Mouse (Mus musculus) gonadal fat pad, adult 2 months (tissue): ENCODE results near the gene Gpr183. TPM values are rescaled to one million over a fixed set of nuclear protein-coding genes. Genes with fewer than 3 reads are reported as not detected.

Experiments used
- DNase-seq: peaks from one replicate; pipeline ENCODE4 v3.0.0-alpha.2; 2012; ENCODE audit warnings: low read depth
- polyA plus RNA-seq: library from polyadenylated mRNA; depleted of rRNA; stranded (reverse); fragments of >200 nt; gene quantifications from 2 replicates; pipeline ENCODE4 v1.2.3, GENCODE M21; 2012

The Gpr183 gene
- polyA plus RNA-seq, 1 experiment: 2.8 TPM

DNA sequence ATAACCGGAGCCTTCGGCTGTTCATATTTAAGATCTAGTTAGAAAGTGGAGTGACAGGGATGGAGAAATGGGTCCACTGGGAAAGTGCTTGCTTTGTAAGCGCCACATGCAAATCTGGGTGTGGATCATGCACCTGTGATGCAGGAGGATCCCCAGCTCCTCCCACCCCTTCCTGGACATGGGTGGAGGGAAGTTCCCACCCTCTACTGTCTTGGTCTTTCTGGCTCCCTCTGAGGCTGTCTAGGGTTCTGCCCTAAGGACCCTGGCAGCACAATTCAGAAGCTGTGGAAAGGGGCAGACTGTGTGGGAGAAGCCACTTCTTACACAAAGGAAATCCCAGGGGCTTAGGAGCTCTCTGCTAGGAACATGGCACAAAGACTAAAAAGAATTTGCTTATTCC is 33.4 kb downstream of the Gpr183 start:
- DNase-seq: no peak

DNA sequence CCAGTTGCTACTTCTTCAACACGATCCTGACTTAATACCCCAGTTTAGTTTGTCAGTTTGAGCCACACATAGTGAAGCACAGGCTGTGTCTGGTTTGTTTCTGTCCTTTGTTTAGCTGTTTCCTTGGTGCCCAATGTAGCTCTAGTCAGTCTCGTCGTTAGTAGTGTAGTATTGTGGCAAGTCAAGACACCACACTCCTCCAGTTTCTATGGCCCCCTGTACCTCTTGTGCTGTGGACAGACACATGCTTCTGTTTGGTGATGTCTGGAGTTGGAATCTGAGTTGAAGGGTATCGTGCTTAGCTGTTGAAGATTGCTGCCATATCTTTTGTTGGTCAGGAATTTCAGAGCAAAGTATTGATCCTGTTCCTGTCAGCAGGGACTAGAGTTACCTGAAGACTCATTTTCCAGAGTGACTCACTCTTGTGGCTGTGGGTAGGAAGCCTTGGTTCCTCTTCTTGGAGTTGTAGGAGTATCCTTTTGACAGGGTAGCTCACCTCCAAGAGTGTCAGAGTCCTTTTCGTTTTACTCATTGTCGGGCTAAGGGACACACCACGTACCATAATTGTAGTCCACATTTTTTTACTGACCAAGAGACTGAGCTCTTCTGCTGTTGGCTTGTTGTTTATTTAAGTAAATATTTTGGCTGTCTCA is 34.1 kb downstream of the Gpr183 start:
- no peak for DNase-seq

DNA sequence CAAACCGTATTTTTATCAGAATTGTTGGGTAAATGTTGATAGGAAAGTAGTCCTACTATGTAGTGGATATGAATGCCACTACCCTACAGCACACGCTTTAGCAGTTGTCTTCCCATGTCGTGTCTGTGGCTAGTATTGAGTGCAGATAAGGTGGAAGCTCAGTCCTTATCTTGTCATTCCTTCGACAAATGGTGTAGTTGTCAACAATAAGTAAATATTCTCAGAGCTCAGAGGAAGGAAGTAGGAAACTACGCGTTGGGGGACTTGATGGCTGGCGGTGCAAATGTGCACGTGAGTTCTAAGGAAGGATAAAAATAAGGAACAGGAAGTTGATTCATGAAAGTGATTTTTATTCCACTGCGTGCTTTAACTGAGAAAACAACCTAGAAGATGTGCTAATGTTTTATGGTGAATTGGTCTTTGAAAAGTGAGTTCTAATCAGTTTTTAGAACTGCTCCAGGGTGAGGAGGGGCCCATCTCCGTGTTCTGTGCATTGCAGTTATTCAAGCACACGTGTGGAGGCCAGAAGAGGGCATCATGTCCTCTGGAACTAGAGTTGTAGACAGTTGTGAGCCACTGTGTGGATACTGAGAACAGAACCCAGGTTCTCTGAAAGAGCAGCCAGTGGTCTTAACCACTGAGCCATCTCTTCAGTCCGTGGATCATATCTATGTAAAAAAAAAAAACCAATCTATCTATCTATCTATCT is 35.6 kb downstream of the Gpr183 start:
- DNase-seq: no peak

DNA sequence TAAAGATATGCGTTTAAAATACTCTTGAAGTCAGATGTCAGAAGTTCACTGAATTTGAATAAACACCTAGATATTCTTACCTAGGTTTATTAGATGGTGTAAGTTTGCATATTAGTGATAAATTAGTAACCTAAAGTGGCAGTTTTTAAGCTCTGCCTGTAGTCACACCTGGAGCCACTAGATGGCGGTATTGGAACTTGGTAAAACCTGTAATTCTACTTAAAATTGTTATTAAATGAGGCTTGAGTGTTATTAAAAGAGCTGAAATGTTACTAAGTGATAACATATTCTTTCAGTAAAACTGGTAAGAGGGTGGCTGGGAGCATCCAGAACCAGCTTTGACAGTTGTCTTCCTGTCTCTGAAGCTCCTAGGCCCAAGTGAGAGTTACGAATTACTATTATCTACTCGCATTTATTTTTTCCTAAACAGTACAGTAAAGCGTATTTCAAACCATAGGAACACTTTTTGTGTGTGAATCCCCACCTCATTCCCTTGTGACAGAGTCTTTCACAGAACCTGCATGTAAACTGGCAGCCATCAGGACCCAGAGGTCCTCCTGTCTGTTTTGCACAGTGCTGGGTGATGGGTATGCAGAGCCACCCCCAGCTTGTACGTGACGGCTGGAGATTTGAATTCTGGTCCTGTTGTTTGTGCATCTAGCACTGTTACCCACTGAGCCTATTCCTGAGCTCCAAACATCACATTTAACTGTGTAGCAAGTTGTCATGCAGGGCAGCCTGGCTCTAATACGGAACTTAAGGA is 36.4 kb downstream of the Gpr183 start:
- DNase-seq: no peak

DNA sequence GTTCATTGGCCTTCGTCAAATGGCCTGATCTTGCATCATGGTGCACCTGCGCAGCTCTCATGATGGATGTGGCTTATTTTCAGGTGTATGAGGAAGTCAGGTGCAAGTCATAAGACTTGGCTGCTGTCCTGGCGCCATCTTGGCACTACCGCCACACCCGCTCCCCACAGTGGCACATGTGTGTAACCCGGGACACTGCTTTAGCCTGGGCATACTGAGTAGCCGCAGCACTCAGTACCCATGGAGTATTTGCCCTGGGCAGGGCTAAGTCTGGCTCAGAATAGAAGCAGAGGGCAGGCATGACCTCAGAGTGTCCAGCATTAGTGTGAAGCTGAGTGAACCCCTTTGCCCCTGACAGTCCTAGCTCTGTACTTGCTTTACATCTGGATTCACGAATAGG is 37.5 kb downstream of the Gpr183 start:
- no peak for DNase-seq

DNA sequence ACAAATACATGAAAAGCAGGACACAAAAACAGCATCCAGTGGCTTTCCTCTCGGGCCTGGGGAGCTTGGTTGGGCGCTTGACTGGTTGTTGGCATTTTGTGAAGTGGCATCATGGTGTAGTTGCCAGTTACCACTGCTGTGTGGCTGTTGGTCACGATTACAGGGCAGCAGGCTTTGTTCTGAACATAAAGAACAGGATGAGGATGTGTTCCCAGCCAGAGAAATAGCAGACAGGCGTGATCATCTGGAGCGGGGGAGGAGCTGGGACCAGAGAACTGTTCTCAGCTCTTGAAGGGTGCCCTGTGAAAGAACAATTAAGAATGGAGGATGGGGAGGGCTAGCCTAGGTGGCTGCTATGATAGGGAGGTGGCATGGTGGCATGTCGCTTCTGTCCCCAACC is 38.1 kb downstream of the Gpr183 start:
- DNase-seq: no peak

DNA sequence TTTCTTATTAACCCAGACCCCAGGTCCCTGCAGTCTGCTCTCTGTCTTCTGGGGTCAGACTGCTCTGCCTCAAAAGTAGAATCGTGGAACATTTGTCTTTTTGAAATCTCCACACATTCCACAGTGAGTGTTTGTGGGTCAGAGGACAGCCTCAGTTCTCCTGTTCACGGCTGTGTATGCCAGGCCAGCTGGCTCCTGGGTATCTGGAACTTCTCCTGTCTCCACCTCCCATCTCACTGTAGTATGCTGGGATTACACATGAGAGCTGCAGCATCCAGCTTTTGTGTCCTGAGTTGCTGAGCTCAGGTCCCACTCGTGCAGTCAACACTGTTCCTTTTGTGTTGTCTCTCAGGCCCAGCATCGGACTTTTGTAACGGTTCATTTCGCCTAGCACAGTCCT is 40.1 kb downstream of the Gpr183 start:
- DNase-seq: no peak

DNA sequence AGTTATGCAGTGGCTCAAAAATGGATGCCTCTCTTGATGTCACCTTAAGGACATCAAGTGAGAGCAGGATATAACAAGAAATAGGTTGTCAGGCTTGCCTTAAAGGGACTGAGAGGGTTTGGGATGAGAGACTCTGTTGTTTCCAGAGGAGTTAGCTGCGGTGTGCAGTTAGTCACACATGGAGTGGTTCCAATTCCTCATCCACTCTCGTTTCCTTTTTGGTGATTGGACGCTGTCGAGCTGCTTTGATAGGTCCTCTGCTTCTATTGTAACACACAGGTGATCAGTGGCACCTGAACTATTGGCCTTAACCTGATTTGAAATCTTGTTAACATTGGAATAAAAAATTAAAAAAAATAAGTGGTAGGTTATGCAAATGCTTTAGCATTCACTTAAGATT is 42.3 kb downstream of the Gpr183 start:
- DNase-seq: no peak

DNA sequence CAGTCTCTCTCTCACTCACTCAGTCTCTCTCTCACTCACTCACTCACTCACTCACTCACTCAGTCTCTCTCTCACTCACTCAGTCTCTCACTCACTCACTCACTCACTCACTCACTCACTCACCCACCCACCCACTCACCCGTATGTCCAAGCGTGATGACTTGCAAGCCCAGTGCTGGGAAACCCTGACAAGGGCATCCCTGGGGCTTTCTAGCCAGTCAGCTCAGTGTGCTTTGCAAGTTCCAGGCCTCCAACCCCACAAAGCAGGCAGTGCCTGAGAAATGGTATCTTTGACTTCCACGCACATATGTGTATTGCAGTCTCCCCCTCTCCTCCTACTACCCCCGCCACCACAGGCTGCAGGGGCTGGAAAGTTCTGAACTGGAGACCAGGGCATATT is 43.0 kb downstream of the Gpr183 start:
- DNase-seq: no peak

DNA sequence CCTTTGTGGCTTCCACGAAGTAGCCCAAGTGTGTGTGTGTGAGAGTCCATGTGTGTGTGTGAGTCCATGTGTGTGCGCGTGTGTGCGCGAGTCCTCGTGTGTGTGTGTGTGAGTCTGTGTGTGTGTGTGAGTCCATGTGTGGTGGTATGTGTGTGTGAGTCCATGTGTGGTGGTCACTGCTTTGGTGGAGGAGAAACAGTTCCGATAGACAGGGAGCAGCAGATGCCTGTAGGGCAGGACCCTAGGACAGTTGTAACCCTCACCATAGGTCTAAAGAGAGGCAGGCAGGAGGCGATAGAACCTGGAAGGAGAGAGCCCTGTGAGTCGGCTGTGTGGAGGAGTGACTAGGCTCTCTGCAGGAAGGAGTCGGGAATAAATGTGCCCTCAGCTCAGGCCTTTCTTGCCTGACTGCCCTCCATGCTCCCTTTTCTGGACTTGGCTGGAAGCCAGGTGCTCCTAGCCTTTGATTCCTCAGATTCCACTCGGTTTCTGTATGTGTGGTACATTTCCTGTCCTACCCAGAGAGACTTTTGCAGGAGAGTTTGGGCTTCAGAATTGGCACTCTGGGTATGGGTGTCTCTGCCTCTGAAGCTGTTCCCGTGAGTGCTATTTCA is 44.4 kb downstream of the Gpr183 start:
- no peak for DNase-seq

DNA sequence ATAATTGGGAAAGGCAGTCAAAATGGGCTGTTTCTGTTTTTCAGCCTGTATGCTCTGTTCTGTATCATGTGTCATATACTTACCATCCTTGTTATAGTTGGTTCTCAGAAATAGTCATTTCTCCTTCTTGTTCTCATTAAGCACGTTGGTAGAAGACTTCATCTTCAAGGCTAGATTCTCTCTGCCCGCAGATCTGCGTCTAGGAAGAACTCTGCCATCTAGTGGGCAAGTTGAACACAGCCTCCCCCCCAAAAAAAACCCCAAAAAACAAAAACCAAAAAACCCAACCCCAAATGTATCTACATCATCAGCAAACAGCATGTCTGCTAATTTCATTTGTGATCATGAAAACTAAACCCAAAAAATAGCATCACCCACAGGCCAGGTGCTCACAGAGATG is 45.2 kb downstream of the Gpr183 start:
- no peak for DNase-seq

DNA sequence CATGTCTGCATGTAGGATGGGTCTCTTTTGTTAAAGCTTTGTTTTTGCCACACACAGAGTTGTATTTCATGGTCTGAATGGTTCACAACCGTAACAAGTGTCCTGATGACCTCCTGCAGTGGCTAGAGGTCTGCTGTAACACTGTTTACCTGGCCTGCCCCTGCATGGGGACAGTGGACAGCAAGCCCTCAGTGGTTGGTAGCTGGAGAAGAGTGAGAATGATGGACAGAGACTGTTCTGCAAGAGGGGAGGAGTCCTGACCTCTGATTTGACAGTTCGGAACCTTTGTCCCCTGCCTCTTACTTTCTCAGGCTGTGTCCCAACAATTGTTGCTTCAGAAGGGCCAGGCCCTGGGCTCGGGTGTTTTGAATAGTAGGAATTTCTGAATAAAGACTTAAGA is 46.7 kb downstream of the Gpr183 start:
- no peak for DNase-seq

DNA sequence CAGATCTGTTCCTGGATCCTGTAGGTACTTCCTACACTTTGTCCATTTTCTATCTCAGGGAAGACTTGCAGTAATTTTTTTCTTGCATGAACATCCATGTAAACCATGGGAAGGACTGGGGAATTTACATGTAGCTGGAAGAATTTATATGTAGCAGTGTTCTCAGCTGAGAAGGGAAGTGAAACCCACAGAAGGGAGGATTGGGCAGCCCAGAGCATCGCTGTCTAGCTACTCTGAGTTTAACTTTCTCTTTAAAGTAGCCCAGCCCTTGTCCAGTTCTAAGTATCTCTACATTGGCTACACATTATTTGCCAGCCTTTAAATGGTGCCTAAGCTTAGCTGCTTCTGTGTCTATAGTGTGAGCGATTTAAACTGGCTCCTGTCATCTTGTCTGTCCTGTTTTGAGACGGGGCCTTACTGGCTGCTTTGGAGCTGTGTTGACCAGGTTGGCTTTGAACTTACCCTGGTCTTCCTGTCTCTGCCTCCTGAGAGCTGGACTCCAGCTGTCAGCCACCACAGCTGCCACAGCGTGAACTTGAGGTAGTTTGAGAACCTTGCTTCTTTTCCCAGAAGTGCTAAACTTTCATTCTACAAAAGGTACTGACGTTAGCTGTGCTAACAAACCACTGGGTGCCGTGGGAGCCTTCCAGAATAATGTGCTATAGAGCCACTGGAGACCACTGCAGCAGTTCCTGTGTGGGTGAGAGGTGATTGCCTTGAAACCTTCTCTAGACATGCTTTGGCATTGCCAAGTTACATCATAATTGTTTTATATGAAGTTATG is 48.5 kb downstream of the Gpr183 start:
- no peak for DNase-seq

DNA sequence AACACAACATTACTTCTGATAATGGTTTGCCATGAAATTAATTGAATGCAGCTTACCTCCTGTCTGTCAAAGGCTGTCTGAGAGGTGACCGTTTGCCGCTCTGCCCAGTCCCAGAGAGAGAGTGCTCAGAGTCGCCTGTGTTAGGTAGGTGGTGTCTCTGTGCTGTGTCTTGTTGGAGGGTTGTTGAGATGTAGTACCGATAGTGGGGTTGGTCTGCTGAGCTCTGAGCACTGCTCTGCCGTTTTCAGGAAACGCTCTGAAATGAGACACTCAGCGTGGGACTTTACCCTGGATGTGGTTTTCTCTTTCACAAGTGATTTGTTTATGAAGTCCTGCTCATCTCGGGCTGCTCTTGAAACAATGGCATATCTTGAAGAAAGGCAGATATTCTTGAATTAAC is 49.4 kb downstream of the Gpr183 start, which contains the start of gene Gpr18:
Gene Gpr18, minus strand, starts transcription at position 161 of the 400 bp plus-strand sequence.
- DNase-seq: no peak

DNA sequence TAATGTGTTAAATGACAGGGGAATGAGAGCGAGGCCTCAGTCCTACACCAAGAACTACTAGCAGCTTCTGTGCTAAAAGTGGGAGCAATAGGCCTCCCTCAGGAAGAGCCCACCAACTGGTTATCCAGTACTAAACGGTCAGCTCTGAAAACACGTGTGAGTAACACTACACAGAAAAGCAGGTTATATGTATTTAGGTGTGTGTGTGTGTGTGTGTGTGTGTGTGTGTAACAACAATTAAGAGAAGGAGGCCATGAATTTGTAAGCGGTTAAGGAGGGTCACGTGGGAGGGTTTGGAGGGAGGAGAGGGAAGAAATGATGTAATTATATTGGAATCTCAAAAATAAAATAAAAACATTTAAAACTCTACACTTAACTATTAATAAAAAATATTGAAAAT is 49.9 kb downstream of the Gpr183 start:
- DNase-seq: no peak

DNA sequence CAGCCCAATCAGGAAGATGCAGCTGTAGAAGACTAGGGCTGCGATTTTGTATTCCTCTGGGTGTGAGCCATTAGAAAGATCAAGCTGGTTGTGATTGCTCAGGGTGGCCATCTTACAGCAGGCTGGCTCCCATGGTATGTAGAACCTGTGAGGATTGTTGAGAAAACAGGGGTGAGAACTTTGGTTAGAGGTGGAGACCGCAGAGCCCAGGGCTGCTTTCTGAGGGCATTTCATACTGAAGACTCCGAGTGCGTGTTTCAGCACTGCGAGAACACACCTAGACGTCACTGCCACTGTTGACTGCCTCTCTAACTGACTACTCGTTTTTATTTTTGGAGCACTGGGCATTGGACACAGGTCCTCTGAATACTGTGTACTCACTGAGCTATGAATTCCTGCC is 52.5 kb downstream of the Gpr183 start:
- DNase-seq: no peak

DNA sequence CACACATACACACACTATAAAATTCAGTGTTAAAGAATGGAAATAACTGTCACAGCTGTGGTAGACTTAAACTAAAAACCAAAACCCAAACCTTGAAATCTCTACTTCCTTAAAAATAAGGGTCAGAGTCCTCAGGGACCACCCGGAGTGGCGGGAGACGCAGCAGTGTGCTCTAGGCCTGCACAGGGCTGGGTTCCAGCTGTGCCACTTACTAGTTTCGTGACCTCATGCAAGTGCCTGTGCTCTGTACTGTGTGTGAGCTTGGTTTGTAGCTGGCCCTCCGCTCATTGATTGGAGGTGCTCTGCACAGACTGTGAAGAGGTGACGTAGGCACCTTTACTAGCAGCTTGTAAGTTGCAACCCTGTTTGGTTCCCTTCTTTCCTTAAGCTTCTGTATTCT is 55.1 kb downstream of the Gpr183 start:
- DNase-seq: no peak

DNA sequence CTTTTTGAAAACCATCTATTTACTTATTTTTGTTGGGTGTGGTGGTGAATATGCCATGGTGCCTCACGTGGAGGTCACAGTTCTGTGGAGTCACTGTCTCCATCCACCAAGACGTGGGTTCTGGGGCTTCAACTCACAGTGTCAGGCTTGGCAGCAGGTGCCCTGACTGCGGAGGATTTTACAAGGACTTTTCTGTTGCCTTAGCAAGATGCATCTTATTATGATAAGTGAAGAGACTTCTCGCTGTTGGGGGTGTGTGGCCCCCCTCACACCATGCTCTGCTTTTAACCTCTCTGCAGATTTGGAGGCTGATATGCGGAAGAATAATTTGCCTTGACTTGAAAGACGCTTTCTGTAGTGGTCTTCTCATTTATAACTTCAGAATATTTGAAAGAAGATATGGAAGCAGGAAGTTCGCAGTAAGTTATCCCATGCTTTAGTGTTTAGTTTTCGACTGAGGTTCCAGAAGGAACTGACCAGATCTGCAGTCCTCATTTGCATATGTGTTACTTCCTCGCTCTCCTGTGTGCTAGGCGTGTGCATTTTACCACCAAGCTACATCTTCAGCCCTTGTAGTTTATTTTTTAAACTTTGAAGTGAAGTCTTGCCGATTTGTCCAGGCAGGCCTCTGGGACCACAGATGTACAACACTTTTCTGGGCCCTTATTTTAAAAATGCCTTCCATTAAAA is 57.9 kb downstream of the Gpr183 start:
- DNase-seq: no peak

DNA sequence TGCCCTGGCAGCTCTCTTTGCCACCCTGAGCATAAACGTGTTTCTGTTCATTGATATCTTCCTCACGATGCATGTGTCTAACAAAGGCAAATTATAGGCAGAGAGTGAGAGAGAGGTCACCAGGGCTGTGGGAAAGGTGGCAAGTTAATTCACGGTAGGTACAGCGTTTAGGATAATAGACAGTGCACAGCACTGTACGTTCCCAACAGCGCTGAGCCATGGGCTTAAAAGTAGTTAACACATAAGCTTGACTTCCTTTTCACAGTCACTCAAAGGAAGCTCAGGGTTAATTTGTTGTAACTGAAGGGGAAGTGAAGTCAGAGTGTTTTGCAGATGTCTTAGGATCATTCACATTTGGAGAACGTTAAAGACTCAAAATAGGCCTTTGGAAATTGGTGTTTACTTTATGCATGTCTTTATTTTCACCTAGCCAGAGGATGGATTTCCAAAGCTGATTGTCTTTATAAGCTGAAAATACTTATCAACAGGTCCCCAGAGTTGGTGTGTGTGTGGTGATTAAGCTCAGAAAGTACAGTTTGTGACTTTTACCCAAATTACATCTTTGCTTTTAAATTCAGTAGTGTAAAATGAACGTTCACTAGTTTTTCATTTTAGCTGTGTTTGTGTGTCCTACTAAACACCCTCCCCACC is 58.5 kb downstream of the Gpr183 start:
- DNase-seq: no peak

DNA sequence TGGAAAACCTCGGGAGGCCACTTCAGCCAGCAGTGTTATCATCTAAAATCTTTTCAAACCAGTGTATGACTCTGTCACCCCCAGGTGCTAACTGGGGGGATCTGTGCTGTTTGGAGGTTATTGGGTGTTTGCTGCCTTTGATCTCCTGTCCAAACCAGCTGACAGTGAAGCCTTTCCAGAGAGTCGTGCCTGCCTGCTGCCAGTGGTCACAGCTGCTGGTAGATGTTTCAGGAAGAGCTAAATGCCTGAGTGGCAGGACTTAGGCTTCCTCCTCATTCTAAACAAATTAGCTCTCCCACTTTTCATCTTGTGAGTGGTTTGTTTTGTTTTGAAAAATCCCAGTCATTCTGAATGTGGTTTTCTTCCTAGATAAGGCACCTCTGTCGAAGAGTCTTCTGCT is 60.2 kb downstream of the Gpr183 start:
- no peak for DNase-seq
